Mouse (Mus musculus) heart, adult 10 weeks (tissue): Measurements from ENCODE around the gene Vmn2r33. TPM values are rescaled to one million over a fixed set of nuclear protein-coding genes. Genes with fewer than 3 reads are reported as not detected.

Experiments
- polyA plus RNA-seq: library from polyadenylated mRNA; stranded (reverse); fragments of 350-450 nt; fragmentation: Illumina TruSeq; extraction: RNeasy Lipid Tissue Mini Kit (QIAGEN cat#74804); gene quantifications from one replicate; pipeline ENCODE4 v1.2.3, GENCODE M21; 2014; ENCODE audit warnings: low read depth, low replicate concordance

The Vmn2r33 gene
- not detected for polyA plus RNA-seq

GRCm38 (mm10) chr7:7566686-7567085, at the start of gene Vmn2r33:
Gene Vmn2r33, minus strand, starts transcription at chr7:7566786.

Other genes with a start within 250 kb of the Vmn2r33 start
- gene Vmn2r30, start 229.2 kb downstream of the Vmn2r33 start, polyA plus RNA-seq: not detected
- not detected for gene Gm45783, start 192.2 kb downstream of the Vmn2r33 start, polyA plus RNA-seq
- not detected for gene Vmn2r31, start 167.1 kb downstream of the Vmn2r33 start, polyA plus RNA-seq
- gene Vmn2r32, start 86.8 kb downstream of the Vmn2r33 start, polyA plus RNA-seq: not detected
- not detected for gene Vmn2r34, start 122.7 kb upstream of the Vmn2r33 start, polyA plus RNA-seq